Mouse (Mus musculus): ENCODE results near the gene 1700022I11Rik. TPM values are rescaled to one million over a fixed set of nuclear protein-coding genes. Genes with fewer than 3 reads are reported as not detected.

1700022I11Rik gene
- polyA plus RNA-seq, 1 experiment from 2014 or later, result 0.24 TPM

DNA sequence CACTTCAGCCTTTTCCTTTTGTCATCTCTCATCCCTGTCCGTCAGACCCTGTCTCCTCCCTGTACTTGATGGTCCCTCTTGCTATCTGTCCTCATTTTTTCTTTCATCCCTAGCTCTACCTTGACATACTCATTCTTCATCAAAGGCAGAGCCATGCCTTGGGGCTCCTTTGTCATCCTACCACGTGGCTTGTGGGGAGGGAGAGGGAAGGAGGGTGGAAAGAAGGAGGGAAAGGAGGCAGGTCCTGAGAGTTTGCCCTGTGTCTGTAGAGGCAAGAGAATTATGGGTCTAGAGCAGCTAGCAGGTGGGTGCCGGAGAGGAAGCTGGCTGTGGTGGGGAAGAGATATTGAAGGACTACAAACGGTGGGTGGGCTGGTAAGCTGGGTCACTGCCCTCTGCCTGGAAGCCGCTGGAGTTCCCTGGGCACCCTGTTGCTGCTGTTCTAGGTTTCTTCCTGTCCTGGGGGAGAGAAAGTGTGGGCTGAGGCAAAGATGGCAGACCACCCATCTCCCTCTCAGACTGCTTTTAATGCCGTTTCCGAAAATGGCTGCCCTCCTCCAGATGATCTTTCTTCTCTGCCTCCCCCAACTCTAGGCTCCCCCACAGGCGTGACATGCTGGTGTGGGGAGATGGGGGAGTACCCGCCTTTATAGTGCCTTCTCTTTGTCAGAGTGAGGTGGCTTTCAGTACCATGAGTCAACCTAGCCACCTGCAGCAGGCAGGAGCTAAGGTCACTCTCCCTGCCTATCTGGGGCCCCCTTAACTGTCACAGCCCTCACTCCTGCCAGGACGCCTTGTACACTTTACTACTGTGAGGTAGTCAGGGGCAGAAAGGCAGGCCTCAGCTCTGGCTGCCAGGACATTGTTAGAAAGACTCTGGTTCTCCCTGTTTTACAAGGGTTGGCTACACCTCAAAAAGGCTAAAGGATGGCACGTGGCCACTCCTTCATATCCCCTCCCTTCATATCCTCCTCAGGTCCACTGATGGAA is 17.9 kb upstream of the 1700022I11Rik start:
- Histone ChIP-seq H3K9ac (no peak overlapping the region), H3K9me3 (replicated peaks) (no peaks in the 10 kb centered on the region), H3K4me1 (peaks cover 38% of the 10 kb centered on the region), H3K4me2 (replicated peaks) (peak overlapping the region; percentile 68), H3K4me3 (replicated peaks) (peak overlapping the region; percentile 89; the same call in 1 of the 2 replicates), H3K27me3 (no peaks in the 10 kb centered on the region; the same call in 1 of the 2 replicates), H3K36me3 (peaks cover under 1% of the 10 kb centered on the region; the same call in 1 of the 2 replicates), H3K27ac (replicated peaks) (no peak overlapping the region; the same call in 1 of the 2 replicates)
- no peak for ATAC-seq (ENCODE audit: insufficient number of reproducible peaks, low FRiP score, low TSS enrichment, low read depth)
- WGBS, result 57% methylated on average over 11 of the region's 11 CpGs

DNA sequence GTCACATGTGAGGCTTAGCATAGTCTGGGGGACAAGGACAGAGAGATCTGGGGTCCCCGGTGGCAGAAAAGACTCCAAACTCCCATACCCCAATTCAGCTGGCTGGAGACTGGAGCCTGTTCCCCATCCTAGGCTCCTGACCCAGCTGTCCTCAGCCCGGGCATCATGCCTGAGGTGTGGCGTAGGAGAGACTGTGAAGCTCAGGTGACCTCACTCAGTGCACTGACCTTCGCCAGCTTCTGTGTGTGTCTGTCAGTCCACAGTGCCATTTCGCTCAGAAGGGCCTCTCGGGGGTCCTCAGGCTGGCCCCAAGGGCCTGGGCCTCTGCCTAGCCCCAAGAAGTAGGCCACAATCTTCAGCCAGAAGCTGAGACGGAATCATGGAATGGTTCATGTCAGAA is 16.8 kb upstream of the 1700022I11Rik start:
- Histone ChIP-seq H3K4me3 (replicated peaks) (no peak overlapping the region), H3K36me3 (peaks cover 10% of the 10 kb centered on the region), H3K4me2 (replicated peaks) (no peak overlapping the region), H3K4me1 (peaks cover 38% of the 10 kb centered on the region), H3K9me3 (replicated peaks) (no peaks in the 10 kb centered on the region), H3K9ac (no peak overlapping the region), H3K27ac (replicated peaks) (peak overlapping the region; percentile 66; the same call in 1 of the 2 replicates), H3K27me3 (no peaks in the 10 kb centered on the region; the same call in 1 of the 2 replicates)
- 82% methylated on average over 7 of the region's 7 CpGs for WGBS
- no peak for ATAC-seq (ENCODE audit: insufficient number of reproducible peaks, low FRiP score, low TSS enrichment, low read depth)

DNA sequence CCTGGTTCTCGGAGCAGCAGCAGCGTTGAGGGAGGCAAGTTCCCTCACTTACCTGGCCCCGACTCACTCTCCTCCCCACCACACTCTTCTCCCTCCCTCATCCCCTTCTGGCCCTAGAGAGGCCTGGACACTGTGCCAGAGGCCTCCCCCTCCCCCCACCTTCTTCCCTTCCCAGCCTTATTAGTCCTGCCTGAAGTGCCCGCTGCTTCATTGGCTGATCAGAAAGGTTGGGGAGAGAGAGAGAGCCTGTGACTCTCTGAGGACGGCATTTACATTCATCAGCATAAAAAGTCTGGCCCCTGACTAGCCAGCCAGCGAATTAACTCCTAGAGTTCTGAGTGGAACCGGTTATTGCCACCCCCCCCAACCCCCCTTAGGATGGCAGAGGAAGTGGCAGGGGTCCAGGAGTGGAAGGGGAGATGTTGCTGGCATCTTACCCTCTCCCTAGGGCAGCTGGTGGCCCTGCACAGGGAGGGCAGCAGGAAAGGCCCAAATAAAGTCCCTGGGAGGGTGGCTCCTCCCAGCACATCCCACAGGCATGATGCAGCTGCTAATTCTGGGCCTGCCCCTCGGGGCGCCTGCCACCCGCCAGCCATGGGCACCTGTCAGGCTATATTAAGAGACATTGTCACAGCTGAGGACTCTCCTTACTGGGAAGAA is 15.8 kb upstream of the 1700022I11Rik start:
- peaks cover 11% of the 10 kb centered on the region for H3K36me3 ChIP-seq
- H3K4me3 ChIP-seq (replicated peaks), result no peak overlapping the region
- WGBS, result 20% methylated on average over 10 of the region's 10 CpGs
- H3K4me2 ChIP-seq (replicated peaks), result no peak overlapping the region
- H3K9ac ChIP-seq, result no peak overlapping the region
- no peak for ATAC-seq (ENCODE audit: insufficient number of reproducible peaks, low FRiP score, low TSS enrichment, low read depth)
- peaks cover 38% of the 10 kb centered on the region for H3K4me1 ChIP-seq
- no peaks in the 10 kb centered on the region for H3K27me3 ChIP-seq
- H3K9me3 ChIP-seq (replicated peaks), result no peaks in the 10 kb centered on the region
- peak overlapping the region; percentile 66; the same call in 1 of the 2 replicates for H3K27ac ChIP-seq (replicated peaks)

DNA sequence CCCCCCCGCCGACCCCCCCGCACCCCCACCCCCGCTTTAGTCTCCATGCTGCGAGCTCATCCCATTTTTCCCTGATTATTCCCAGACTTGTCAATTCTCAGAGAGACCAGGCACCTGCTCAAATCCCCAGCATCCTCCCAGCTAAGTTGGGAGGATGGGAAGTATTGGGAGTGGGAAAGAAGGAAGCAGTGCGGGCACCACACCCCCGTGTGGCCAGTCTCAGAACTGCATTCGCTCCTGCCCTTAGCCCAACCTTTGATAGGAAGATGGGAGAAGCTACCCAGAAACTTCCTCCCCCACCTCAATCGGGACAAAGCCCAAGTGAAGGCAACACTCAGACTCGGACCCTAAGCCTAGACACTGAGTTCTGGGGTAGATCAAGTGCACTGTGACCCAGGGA is 15.1 kb upstream of the 1700022I11Rik start:
- ATAC-seq (ENCODE audit: insufficient number of reproducible peaks, low FRiP score, low TSS enrichment, low read depth), result no peak
- WGBS, result 5% methylated on average over 10 of the region's 10 CpGs
- no peak overlapping the region for H3K9ac ChIP-seq

DNA sequence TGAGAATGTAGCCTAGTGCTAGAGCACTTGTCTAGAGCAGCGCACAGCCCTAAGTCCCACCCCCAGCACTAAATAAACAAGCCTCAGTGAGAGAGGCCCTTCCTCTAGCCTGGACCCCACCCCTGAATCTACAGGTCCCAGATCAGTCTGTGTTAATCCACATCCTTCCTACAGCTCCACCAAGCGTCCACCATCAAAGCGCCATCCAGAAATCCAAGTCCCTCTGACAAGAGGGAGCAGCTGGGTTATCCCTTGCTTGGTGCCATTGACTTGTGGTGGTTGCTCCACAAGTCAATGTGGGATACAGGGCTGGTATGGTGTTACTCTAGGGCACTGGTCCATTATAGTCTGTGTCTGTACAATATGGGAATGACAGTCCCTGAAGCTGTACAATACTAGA is 14.2 kb upstream of the 1700022I11Rik start:
- Histone ChIP-seq H3K4me2 (replicated peaks) (no peak overlapping the region), H3K9me3 (replicated peaks) (no peaks in the 10 kb centered on the region), H3K27me3 (no peaks in the 10 kb centered on the region), H3K9ac (no peak overlapping the region), H3K27ac (replicated peaks) (no peak overlapping the region), H3K36me3 (peaks cover 11% of the 10 kb centered on the region), H3K4me1 (peaks cover 38% of the 10 kb centered on the region), H3K4me3 (replicated peaks) (no peak overlapping the region)
- WGBS, result 88% methylated on average over 3 of the region's 3 CpGs
- no peak for ATAC-seq (ENCODE audit: insufficient number of reproducible peaks, low FRiP score, low TSS enrichment, low read depth)

More for the DNA sequence above, 15.1 kb upstream of the 1700022I11Rik start:
- Histone ChIP-seq H3K9me3 (replicated peaks) (no peaks in the 10 kb centered on the region), H3K4me1 (peaks cover 38% of the 10 kb centered on the region), H3K4me3 (replicated peaks) (no peak overlapping the region), H3K4me2 (replicated peaks) (no peak overlapping the region), H3K27ac (replicated peaks) (peak overlapping the region; percentile 29; the same call in 1 of the 2 replicates), H3K27me3 (no peaks in the 10 kb centered on the region), H3K36me3 (peaks cover 11% of the 10 kb centered on the region)

DNA sequence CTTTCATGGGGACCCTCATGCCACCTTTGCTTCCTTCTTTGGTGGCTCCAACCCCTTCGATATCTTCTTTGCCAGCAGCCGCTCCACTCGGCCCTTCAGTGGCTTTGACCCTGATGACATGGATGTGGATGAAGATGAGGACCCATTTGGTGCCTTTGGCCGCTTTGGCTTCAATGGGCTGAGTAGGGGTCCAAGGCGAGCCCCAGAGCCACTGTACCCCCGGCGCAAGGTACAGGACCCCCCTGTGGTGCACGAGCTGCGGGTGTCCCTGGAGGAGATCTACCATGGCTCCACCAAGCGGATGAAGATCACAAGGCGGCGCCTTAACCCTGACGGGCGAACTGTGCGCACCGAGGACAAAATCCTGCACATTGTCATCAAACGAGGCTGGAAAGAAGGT is 12.8 kb upstream of the 1700022I11Rik start:
- WGBS, result 94% methylated on average over 17 of the region's 17 CpGs
- ATAC-seq (ENCODE audit: insufficient number of reproducible peaks, low FRiP score, low TSS enrichment, low read depth), result no peak
- no peaks in the 10 kb centered on the region for H3K9me3 ChIP-seq (replicated peaks)
- H3K9ac ChIP-seq, result no peak overlapping the region
- H3K36me3 ChIP-seq, result peaks cover 11% of the 10 kb centered on the region
- no peak overlapping the region for H3K27ac ChIP-seq (replicated peaks)
- no peak overlapping the region for H3K4me2 ChIP-seq (replicated peaks)
- no peak overlapping the region for H3K4me3 ChIP-seq (replicated peaks)
- peaks cover 24% of the 10 kb centered on the region for H3K4me1 ChIP-seq
- H3K27me3 ChIP-seq, result no peaks in the 10 kb centered on the region

DNA sequence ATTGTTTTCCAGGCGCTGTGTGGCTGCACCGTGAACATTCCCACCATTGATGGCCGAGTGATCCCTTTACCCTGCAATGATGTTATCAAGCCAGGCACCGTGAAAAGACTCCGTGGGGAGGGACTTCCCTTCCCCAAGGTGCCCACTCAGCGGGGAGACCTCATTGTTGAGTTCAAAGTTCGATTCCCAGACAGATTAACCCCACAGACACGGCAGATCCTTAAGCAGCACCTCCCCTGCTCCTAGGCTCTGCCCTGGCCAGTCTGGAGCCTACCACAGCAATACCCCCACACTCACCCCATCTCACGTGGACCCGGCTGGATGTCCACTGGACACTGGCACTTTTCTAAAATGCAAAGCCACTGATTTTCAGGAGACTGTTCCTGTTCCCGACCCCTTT is 12.1 kb upstream of the 1700022I11Rik start:
- Histone ChIP-seq H3K36me3 (peaks cover 11% of the 10 kb centered on the region), H3K4me2 (replicated peaks) (no peak overlapping the region), H3K9me3 (replicated peaks) (no peaks in the 10 kb centered on the region), H3K4me3 (replicated peaks) (no peak overlapping the region), H3K9ac (no peak overlapping the region), H3K27me3 (no peaks in the 10 kb centered on the region), H3K27ac (replicated peaks) (no peak overlapping the region), H3K4me1 (peaks cover 18% of the 10 kb centered on the region)
- no peak for ATAC-seq (ENCODE audit: insufficient number of reproducible peaks, low FRiP score, low TSS enrichment, low read depth)
- 82% methylated on average over 11 of the region's 11 CpGs for WGBS

DNA sequence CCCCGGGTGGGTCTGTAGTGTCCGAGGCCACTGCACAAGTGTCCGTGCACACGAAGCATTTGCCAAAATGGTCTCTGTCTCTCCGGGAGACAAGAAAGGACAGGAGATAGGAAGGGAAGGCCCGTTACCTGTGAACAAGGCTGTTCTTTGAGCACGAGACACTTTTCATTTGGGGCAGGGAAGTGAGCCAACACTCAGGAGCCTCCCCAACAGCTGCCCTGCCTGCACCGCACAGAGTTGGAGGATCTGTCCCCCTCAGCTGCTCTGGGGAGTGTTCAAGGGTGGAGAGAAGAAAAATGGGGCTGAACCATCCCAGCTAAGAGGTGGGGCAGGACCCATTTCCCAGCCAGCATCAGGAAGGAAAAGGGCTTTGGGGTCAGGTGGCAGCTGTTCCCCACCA is 11.4 kb upstream of the 1700022I11Rik start:
- H3K4me1 ChIP-seq, result peaks cover 11% of the 10 kb centered on the region
- peaks cover 11% of the 10 kb centered on the region for H3K36me3 ChIP-seq
- ATAC-seq (ENCODE audit: insufficient number of reproducible peaks, low FRiP score, low TSS enrichment, low read depth), result no peak
- H3K4me2 ChIP-seq (replicated peaks), result no peak overlapping the region
- no peak overlapping the region for H3K27ac ChIP-seq (replicated peaks)
- no peak overlapping the region for H3K9ac ChIP-seq
- H3K9me3 ChIP-seq (replicated peaks), result no peaks in the 10 kb centered on the region
- no peaks in the 10 kb centered on the region for H3K27me3 ChIP-seq
- 85% methylated on average over 8 of the region's 8 CpGs for WGBS
- no peak overlapping the region for H3K4me3 ChIP-seq (replicated peaks)

DNA sequence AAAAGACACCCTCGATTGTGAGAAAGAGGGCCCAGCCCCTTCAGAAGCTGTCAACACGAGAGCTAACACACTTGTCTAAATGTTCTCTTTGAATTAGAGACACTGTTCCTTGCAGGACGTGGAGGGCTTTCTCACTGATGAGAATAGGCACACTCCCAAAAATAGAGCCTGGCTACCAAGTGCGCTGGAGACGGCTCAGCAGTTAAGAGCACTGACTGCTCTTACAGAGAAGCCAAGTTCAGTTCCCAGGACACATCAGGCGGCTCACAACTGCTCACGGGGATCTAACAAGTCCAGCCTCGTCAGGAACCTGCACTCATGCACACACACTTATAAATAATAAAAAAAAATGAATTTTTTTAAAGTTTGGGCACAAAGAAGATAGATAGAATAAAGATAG is 10.5 kb upstream of the 1700022I11Rik start:
- WGBS, result 59% methylated on average over 8 of the region's 8 CpGs
- Histone ChIP-seq H3K4me1 (peaks cover 1% of the 10 kb centered on the region), H3K9me3 (replicated peaks) (no peaks in the 10 kb centered on the region), H3K27me3 (no peaks in the 10 kb centered on the region), H3K27ac (replicated peaks) (no peak overlapping the region), H3K4me2 (replicated peaks) (no peak overlapping the region), H3K36me3 (peaks cover 11% of the 10 kb centered on the region), H3K4me3 (replicated peaks) (no peak overlapping the region), H3K9ac (no peak overlapping the region)
- ATAC-seq (ENCODE audit: insufficient number of reproducible peaks, low FRiP score, low TSS enrichment, low read depth), result no peak

DNA sequence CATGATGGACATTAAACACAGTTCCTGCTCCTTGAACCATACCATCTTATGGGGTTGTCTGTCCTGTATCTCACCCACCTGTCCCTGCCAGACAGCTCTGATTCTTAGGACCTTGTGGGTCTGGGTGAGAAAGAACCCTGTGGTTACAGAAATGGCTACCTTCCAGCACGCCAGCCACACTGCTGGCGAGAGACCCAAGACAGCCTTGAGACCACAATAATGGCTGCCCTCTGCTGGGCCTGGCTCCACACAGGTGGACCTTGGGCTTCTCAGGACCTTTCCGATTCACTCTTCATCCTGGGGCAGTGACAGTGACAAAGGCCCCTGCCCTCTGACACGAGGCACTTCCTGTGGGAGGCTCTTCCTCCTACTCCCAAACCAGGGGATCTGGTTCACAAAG is 10.0 kb upstream of the 1700022I11Rik start:
- 54% methylated on average over 4 of the region's 4 CpGs for WGBS
- H3K4me1 ChIP-seq, result no peaks in the 10 kb centered on the region
- H3K4me2 ChIP-seq (replicated peaks), result no peak overlapping the region
- H3K9me3 ChIP-seq (replicated peaks), result no peaks in the 10 kb centered on the region
- no peak for ATAC-seq (ENCODE audit: insufficient number of reproducible peaks, low FRiP score, low TSS enrichment, low read depth)
- no peaks in the 10 kb centered on the region; the same call in 1 of the 2 replicates for H3K27me3 ChIP-seq
- peaks cover 11% of the 10 kb centered on the region for H3K36me3 ChIP-seq
- H3K4me3 ChIP-seq (replicated peaks), result no peak overlapping the region
- H3K27ac ChIP-seq (replicated peaks), result no peak overlapping the region
- H3K9ac ChIP-seq, result no peak overlapping the region

DNA sequence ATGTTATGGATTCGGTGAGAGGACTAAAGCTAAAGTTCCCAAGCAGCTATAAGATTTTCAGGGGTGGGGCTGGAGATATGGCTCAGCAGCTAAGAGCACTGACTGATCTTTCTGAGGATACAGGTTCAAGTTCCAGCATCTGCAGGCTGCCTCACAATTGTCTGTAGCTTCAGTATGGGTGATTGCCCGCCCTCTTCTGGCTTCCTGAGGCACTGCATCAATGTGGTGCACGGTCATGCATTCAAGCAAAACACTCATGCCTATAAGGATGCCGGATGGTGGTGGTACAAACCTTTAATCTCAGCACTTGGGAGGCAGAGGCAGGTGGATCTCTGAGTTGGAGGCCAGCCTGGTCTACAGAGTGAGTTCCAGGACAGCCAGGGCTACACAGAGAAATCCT is 7.8 kb upstream of the 1700022I11Rik start:
- 27% methylated on average over 4 of the region's 4 CpGs for WGBS
- no peaks in the 10 kb centered on the region for H3K9me3 ChIP-seq (replicated peaks)
- no peak overlapping the region for H3K4me3 ChIP-seq (replicated peaks)
- no peaks in the 10 kb centered on the region; the same call in 1 of the 2 replicates for H3K27me3 ChIP-seq
- ATAC-seq (ENCODE audit: insufficient number of reproducible peaks, low FRiP score, low TSS enrichment, low read depth), result no peak
- peaks cover 10% of the 10 kb centered on the region for H3K36me3 ChIP-seq
- peaks cover 7% of the 10 kb centered on the region; the same call in 1 of the 2 replicates for H3K4me1 ChIP-seq
- H3K4me2 ChIP-seq (replicated peaks), result no peak overlapping the region
- no peak overlapping the region for H3K27ac ChIP-seq (replicated peaks)
- H3K9ac ChIP-seq, result no peak overlapping the region

All from embryonic facial prominence, embryonic 15.5 days (tissue).